Mouse (Mus musculus) kidney, embryonic 15.5 days (tissue): Measurements from ENCODE around the gene Kpna4. TPM values are rescaled to one million over a fixed set of nuclear protein-coding genes. Genes with fewer than 3 reads are reported as not detected.
"Not testable (repeated sequence)": the region's sequence is repeated elsewhere in the genome, so short reads cannot be mapped to it uniquely, and the experiment has no call there.

Source experiments
- ATAC-seq: fragments of 200-750 bp; cut with Nextera tagmentation; replicated peaks from 2 replicates; pipeline ENCODE4 v1.8.0; 2017; ENCODE audit warnings: moderate TSS enrichment; ENCODE audit not compliant: low FRiP score
- H3K27ac ChIP-seq: fragments of 300-500 bp; sonication (generic); 2 replicates; pipeline ENCODE4 v1.5.1; 2015; ENCODE audit warnings: mild to moderate bottlenecking, inconsistent platforms
- H3K27me3 ChIP-seq: fragments of 300-500 bp; sonication (generic); 2 replicates; pipeline ENCODE4 v1.6.1; 2015; ENCODE audit warnings: inconsistent platforms
- H3K36me3 ChIP-seq: fragments of 300-500 bp; sonication (generic); 2 replicates; pipeline ENCODE4 v1.6.1; 2015; ENCODE audit warnings: inconsistent platforms
- H3K4me1 ChIP-seq: fragments of 300-500 bp; sonication (generic); 2 replicates; pipeline ENCODE4 v1.6.1; 2015; ENCODE audit warnings: inconsistent platforms
- H3K4me2 ChIP-seq: fragments of 300-500 bp; sonication (generic); 2 replicates; pipeline ENCODE4 v1.6.1; 2015; ENCODE audit warnings: moderate library complexity, mild to moderate bottlenecking, inconsistent platforms
- H3K4me3 ChIP-seq: fragments of 300-500 bp; sonication (generic); replicated peaks from 2 replicates; pipeline ENCODE4 v1.5.1; 2015; ENCODE audit warnings: mild to moderate bottlenecking, inconsistent platforms
- H3K9ac ChIP-seq: fragments of 300-500 bp; sonication (generic); 2 replicates; pipeline ENCODE4 v1.6.1; 2015; ENCODE audit warnings: mild to moderate bottlenecking, inconsistent platforms
- H3K9me3 ChIP-seq: fragments of 300-500 bp; sonication (generic); replicated peaks from 2 replicates; pipeline ENCODE4 v1.6.1; 2016; ENCODE audit warnings: inconsistent platforms
- WGBS: fragments of 180-500 bp; shearing (Covaris S2); methylation state at CpG from one replicate; pipeline ENCODE4 v1.1.7; 2015; ENCODE audit warnings: mixed read lengths; 5-methylcytosine and 5-hydroxymethylcytosine counted together
- polyA plus RNA-seq: library from polyadenylated mRNA; unstranded; fragments of >200 nt; fragmentation: Nextera tagmentation; extraction: Ambion mirVana; gene quantifications from 2 replicates; pipeline ENCODE4 v1.2.1, GENCODE M21; 2015

Kpna4 gene
- polyA plus RNA-seq, 1 experiment from 2014 or later: 31.2 TPM

- peak overlapping the region; percentile 97 for H3K27ac ChIP-seq
- H3K4me3 ChIP-seq: peak overlapping the region; percentile 94
- under 1% methylated on average over 42 of the region's 42 CpGs for WGBS
- no peaks in the 10 kb centered on the region for H3K9me3 ChIP-seq
- ATAC-seq: peak; percentile 61
- H3K9ac ChIP-seq: peak overlapping the region; percentile 90
- H3K36me3 ChIP-seq: peaks cover 21% of the 10 kb centered on the region
- H3K4me1 ChIP-seq: peaks cover 28% of the 10 kb centered on the region
- no peaks in the 10 kb centered on the region for H3K27me3 ChIP-seq
- H3K4me2 ChIP-seq: peak overlapping the region; percentile 87
Measured at GRCm38 (mm10) chr3:69044167-69044591, 82.7 kb downstream of the Kpna4 start.

- ATAC-seq: no peak
- no peaks in the 10 kb centered on the region for H3K9me3 ChIP-seq
- peaks cover 39% of the 10 kb centered on the region for H3K36me3 ChIP-seq
- H3K4me1 ChIP-seq: peaks cover 28% of the 10 kb centered on the region
- no peak overlapping the region for H3K27ac ChIP-seq
- no peaks in the 10 kb centered on the region for H3K27me3 ChIP-seq
- no peak overlapping the region for H3K9ac ChIP-seq
- H3K4me3 ChIP-seq: peak overlapping the region; percentile 33
- 57% methylated on average over 5 of the region's 5 CpGs for WGBS
- H3K4me2 ChIP-seq: peak overlapping the region; percentile 47
Measured at GRCm38 (mm10) chr3:69041298-69041697, 85.6 kb downstream of the Kpna4 start.

GRCm38 (mm10) chr3:69040105-69040504 is 86.8 kb downstream of the Kpna4 start:
- Histone ChIP-seq H3K36me3 (peaks cover 48% of the 10 kb centered on the region), H3K27ac (no peak overlapping the region), H3K27me3 (no peaks in the 10 kb centered on the region), H3K4me3 (no peak overlapping the region; the same call in 1 of the 2 replicates), H3K4me1 (peaks cover 20% of the 10 kb centered on the region), H3K9ac (no peak overlapping the region), H3K4me2 (peak overlapping the region; percentile 47; the same call in 1 of the 2 replicates), H3K9me3 (no peaks in the 10 kb centered on the region)
- no peak for ATAC-seq
- 96% methylated on average over 2 of the region's 2 CpGs for WGBS

- Histone ChIP-seq H3K9ac (no peak overlapping the region), H3K9me3 (no peaks in the 10 kb centered on the region), H3K4me2 (no peak overlapping the region), H3K27me3 (no peaks in the 10 kb centered on the region), H3K27ac (no peak overlapping the region), H3K4me1 (no peaks in the 10 kb centered on the region), H3K36me3 (peaks cover 81% of the 10 kb centered on the region), H3K4me3 (no peak overlapping the region)
- no peak for ATAC-seq
- whole genome bisulfite sequencing: 97% methylated on average over 1 of the region's 1 CpGs
Measured at GRCm38 (mm10) chr3:69026133-69026783, 100.7 kb downstream of the Kpna4 start.

GRCm38 (mm10) chr3:69020764-69021163 is 106.1 kb downstream of the Kpna4 start:
- H3K9me3 ChIP-seq: no peaks in the 10 kb centered on the region
- no peak overlapping the region for H3K9ac ChIP-seq
- H3K36me3 ChIP-seq: peaks cover 79% of the 10 kb centered on the region
- H3K27me3 ChIP-seq: no peaks in the 10 kb centered on the region
- ATAC-seq: no peak
- H3K4me3 ChIP-seq: no peak overlapping the region
- no peaks in the 10 kb centered on the region for H3K4me1 ChIP-seq
- H3K27ac ChIP-seq: no peak overlapping the region
- no peak overlapping the region for H3K4me2 ChIP-seq

GRCm38 (mm10) chr3:69020285-69020684 is 106.6 kb downstream of the Kpna4 start:
- 96% methylated on average over 2 of the region's 2 CpGs for WGBS
- Histone ChIP-seq H3K4me3 (no peak overlapping the region), H3K4me1 (no peaks in the 10 kb centered on the region), H3K27me3 (no peaks in the 10 kb centered on the region), H3K27ac (no peak overlapping the region), H3K9ac (no peak overlapping the region), H3K36me3 (peaks cover 75% of the 10 kb centered on the region), H3K9me3 (no peaks in the 10 kb centered on the region), H3K4me2 (no peak overlapping the region)
- no peak for ATAC-seq

GRCm38 (mm10) chr3:69018635-69019034 is 108.3 kb downstream of the Kpna4 start:
- 96% methylated on average over 2 of the region's 2 CpGs for WGBS
- not testable (repeated sequence) for ATAC-seq, H3K27me3 ChIP-seq, H3K4me2 ChIP-seq, H3K27ac ChIP-seq, H3K4me3 ChIP-seq, H3K9ac ChIP-seq, H3K9me3 ChIP-seq, H3K4me1 ChIP-seq
- peaks cover 74% of the 10 kb centered on the region for H3K36me3 ChIP-seq

- peaks cover 75% of the 10 kb centered on the region for H3K36me3 ChIP-seq
- no peak for ATAC-seq
- no peaks in the 10 kb centered on the region for H3K9me3 ChIP-seq
- no peak overlapping the region for H3K4me2 ChIP-seq
- no peak overlapping the region for H3K4me3 ChIP-seq
- H3K9ac ChIP-seq: no peak overlapping the region
- H3K27ac ChIP-seq: no peak overlapping the region
- WGBS: 89% methylated on average over 3 of the region's 3 CpGs
- no peaks in the 10 kb centered on the region for H3K27me3 ChIP-seq
- no peaks in the 10 kb centered on the region for H3K4me1 ChIP-seq
Measured at GRCm38 (mm10) chr3:69017181-69017580, 109.7 kb downstream of the Kpna4 start.

Other genes with a start within 250 kb of the Kpna4 start
- 18.9 and 19.4 TPM in 2 replicates for gene Ift80, start 122.5 kb downstream of the Kpna4 start, polyA plus RNA-seq
- gene Smc4, start 122.4 kb downstream of the Kpna4 start, polyA plus RNA-seq: 182 and 189 TPM in 2 replicates
- gene Trim59, start 82.4 kb downstream of the Kpna4 start, polyA plus RNA-seq: 123 and 139 TPM in 2 replicates
- 0.14 and 0.26 TPM in 2 replicates for gene Arl14, start 95.3 kb upstream of the Kpna4 start, polyA plus RNA-seq
- gene Ppm1l, start 189.7 kb upstream of the Kpna4 start, polyA plus RNA-seq: 6.2 and 6.8 TPM in 2 replicates